Mouse (Mus musculus) mouse embryonic stem cell (cell line): Measurements from ENCODE around the gene Gm525.

ENCODE experiments used
- in situ Hi-C, 2 experiments: fragments of 300-500 bp; cut with MboI; formaldehyde crosslinking; loops; 1 replicate in 1 of 2; 3 replicates in 1 of 2; pipeline ENCODE4 v1.14.3; 2019 to 2020; ENCODE audit warnings: low sequenced_read_pairs in 2 of 2, low pct_unique_long_range_greater_than_20kb in 1 of 2, mixed read lengths in 1 of 2; ENCODE audit not compliant: unreplicated experiment in 1 of 2

Gene Gm525

GRCm38 (mm10) chr11:89084601-89085000 lies 11.0 kb downstream of the Gm525 start:
- in situ Hi-C loops, result no loop called here

DNA sequence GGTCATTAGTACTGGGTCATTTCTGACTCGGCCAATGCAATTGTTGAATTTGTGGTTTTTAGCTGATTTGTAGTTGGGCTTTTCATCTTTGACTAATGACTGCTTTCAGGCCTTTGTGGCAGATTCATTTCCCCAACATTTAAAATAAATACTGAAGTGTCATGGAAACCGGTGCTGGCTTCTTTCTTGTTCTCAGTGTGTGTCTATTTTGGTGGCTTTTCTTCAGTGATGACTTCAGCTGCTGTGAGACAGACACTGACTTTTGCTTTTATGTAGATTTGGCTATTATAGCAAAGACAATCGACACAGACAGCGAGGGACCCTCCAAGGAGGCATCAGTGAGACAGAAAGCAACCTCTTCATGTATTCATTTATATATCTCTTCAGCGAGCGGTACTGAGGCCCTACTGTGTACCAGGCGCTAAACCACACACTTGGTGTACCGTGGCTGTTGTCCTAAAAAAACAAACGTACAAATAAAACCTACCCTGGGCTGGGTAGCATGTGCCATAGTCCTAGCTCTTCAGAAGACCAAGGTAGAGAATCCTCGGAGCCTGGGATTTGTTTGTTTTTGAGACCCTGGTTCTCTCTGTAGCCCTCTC lies 12.7 kb downstream of the Gm525 start:
- in situ Hi-C loops, result no loop called here

DNA sequence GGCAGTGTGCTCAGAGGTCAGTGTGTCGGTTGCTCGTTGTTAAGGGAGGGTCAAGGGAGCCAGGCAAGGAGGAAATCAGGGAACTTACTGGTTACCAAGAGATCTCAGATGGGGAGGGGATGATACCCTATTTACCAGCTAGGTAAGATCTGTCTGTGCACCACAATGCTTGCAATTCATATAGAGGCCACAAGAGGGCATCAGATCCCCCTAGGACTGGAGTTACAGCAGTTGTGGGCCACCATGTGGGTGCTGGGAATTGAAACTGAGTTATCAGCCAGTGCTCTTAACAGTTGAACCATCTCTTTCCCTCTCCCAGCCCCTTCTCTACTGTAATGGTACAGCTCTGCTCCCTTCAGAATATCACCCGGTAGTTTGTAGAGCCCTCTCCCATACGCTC lies 15.1 kb downstream of the Gm525 start:
- in situ Hi-C loops, result no loop called here

- in situ Hi-C loops, result loop anchor here (10.0 kb wide), 2 partner anchors 194 to 214 kb away; partner anchors contain the start of gene Nog (in 1 of the 2)
Measured at GRCm38 (mm10) chr11:89090359-89090758, 16.7 kb downstream of the Gm525 start.

DNA sequence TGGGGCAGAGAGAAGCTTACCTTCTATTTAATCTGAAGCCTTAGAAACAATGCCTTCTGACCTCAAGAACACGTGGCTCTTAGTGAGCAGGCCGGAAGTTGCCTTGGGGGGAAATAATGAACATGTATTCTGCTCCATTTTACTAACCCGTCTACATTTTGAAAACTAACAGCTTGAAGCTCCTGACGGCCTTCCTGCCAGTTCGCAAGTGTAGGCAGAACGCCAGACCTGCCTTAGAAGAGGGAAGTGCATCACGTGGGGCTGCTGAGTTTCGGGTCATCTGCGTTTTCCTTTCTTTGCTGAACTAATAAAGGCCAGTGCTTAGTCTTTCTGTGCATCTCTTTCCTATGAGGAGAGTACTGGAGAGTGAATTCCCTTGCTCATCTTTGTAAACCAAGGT lies 19.1 kb downstream of the Gm525 start:
- in situ Hi-C loops, result loop anchor here (10.0 kb wide), 2 partner anchors 192 to 212 kb away; partner anchors contain the start of gene Nog (in 1 of the 2)

GRCm38 (mm10) chr11:89095306-89095705 lies 21.7 kb downstream of the Gm525 start:
- in situ Hi-C loops, result loop anchor here (10.0 kb wide), 2 partner anchors 189 to 209 kb away; partner anchors contain the start of gene Nog (in 1 of the 2)

- in situ Hi-C loops, result loop anchor here (10.0 kb wide), 2 partner anchors 188 to 208 kb away; partner anchors contain the start of gene Nog (in 1 of the 2)
Measured at GRCm38 (mm10) chr11:89097292-89097691, 23.7 kb downstream of the Gm525 start.

- in situ Hi-C loops, result loop anchor here (10.0 kb wide), 2 partner anchors 187 to 207 kb away; partner anchors contain the start of gene Nog (in 1 of the 2)
Measured at GRCm38 (mm10) chr11:89098083-89098835, 24.6 kb downstream of the Gm525 start.

DNA sequence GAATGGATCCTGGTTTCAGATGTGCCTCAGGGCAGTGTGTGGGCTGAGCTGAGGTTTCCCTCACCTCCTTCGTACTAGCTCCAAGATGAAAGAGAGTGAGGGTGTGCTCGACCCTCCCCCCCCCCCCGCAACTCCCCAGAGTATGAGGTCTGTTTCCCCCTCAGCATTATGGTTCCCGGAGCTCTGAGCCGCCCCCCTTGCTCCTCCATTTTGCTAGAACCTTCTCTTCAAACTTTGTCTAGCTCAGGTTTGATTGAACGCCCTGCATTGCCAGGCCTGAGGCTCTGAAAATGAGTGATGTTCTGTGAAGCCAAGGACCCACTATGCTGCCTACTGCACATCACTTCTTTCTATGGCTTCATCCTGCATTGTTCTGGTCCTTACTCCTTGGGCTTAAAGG lies 25.3 kb downstream of the Gm525 start:
- in situ Hi-C loops, result loop anchor here (10.0 kb wide), 2 partner anchors 186 to 206 kb away; partner anchors contain the start of gene Nog (in 1 of the 2)

GRCm38 (mm10) chr11:89100403-89100802 lies 26.8 kb downstream of the Gm525 start:
- in situ Hi-C loops, result no loop called here

DNA sequence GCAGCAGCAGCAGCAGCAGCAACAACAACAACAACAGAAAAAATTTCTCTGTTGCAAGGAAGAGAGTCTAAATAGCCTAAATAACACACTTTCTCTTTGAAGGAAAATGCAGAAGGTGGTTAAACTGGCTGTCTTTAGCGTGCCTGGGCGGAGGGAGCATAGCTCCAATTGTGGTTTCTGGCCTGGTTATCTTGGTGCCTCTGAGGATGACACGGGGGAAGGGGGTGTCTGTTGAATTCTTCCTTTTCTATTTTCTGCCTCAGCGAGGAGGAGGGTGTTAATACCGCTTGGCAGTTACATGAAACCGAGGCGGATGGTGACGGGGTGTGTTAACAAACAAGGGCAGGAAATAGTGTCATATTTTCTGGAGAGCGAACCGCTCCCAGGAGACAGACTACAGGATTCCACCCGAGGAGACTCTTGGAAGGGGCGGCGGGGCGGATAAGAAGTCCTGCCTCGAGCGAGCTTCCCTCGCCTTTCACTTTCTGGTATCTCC lies 27.2 kb downstream of the Gm525 start:
- in situ Hi-C loops, result no loop called here

DNA sequence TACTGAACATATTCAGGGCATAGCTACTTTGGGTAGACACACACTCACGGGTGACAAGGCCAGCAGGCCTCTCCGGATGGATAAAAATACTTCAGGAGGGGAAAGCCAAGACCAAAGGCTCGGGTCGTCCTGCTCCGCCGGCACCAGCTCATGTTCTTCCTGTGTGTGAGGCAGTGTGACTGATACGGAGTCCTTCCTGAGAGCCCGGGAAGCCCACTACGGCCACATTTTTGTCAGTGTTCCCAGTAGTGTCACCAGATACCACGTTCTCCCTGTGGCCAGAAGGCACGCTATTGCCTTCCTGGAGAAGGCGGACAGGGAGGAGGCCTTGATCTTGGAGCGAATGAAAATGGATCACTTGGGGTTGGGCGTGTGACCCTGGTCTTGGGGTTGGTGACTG lies 29.5 kb downstream of the Gm525 start:
- in situ Hi-C loops, result no loop called here

DNA sequence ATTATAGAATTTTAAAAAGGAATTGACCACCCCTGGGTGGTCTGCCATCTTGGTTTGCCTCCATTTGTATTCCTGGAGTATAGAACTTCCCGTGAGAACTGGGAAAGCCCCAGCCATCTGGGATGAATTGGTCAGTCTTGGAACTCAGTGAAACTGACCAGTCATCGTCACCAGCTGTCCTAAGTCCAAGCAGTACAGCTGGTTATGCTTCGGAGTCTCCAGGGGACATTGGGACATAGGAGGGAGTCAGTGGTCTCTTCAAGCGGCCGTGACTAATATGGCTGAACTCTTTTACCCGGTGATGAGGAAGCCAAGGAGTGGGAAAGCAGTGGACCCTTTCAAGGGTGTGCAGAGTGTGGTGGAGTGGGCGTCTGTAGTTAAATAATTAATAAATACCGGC lies 31.6 kb downstream of the Gm525 start:
- in situ Hi-C loops, result no loop called here

DNA sequence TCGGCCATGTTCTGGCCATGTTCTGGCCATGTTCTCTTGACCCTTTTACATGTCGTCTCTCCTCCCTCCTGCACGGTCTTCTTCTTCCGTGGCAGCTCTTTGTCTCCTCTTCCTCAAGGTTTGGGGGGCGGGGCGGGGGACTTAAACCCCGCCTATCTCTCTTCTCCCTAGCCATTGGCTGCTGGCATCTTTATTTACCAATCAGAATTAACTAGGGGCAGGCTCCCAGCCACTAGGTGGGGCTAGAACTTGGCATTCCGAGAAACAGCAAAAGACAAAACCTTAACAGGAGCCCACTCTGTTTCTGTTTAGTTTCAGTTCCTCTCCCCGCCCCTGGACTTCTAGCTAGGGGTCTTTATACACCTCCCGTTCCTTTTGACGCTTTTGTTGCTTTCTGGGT lies 32.2 kb downstream of the Gm525 start:
- in situ Hi-C loops, result no loop called here

- in situ Hi-C loops, result no loop called here
Measured at GRCm38 (mm10) chr11:89107180-89107807, 33.7 kb downstream of the Gm525 start.

DNA sequence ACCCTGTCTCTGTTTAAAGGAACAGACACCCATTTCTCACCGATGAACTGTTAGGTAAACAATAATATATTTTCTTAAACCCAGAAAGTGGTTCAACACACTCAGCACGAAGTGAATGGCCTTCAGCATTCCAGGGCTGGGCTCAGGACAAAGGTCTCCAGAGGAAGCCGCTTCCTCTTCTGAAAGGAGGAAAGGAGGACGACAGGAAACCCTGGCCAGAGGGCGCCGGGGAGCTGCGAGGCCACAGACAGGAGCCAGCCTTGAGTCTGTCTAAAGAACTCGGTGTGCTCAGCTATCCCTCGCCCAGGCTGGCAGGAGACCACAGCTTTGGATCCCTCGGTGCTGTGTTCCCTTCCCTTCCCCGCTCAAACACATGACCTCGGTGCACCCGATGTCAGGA lies 50.8 kb downstream of the Gm525 start:
- in situ Hi-C loops, result no loop called here

DNA sequence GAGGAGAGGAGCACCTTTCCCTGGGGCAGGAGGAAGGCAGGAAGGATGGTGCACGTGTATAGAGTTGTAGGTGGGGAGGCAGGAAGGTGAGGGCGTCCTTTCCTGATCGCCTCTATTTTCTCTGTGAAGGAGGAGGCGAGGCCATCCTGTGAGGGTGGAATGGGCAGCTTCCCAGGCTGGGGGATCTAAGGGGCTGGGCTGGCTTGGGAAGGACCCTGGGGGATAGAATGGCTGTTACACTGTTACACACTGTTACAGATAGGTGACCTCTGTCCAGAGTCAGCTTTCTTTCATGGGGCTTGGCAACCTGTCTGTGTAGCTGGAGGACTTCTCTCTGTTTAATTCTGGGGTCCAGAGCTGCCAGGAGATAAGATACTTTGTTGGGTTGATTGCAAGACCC lies 57.2 kb downstream of the Gm525 start:
- in situ Hi-C loops, result no loop called here

DNA sequence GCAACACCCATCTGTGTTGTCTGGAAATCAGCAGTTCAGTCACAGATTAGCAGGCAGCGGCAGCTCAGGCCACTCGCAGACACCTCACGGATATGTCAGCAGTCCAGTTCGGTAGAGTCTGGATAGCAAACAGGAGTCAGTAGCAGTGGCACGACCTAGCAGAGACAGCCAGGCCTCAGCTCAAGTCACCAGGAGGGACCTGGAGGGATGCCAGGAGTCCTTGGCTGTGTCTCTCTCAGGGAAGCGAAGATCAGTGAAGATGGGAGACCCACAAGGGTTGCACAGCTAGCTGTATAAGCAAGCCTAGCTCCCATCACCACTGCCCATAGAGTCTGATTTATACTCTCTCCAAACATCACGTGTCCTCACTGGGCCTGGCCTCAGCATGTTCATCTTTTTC lies 58.8 kb downstream of the Gm525 start:
- in situ Hi-C loops, result no loop called here

- in situ Hi-C loops, result no loop called here
Measured at GRCm38 (mm10) chr11:89134211-89134610, 60.6 kb downstream of the Gm525 start.
